Mouse (Mus musculus) G1E (cell line): ENCODE results near the gene Rps8. TPM values are rescaled to one million over a fixed set of nuclear protein-coding genes. Genes with fewer than 3 reads are reported as not detected.

Source experiments
- ATAC-seq: 2 replicates; pipeline ENCODE4 v1.8.0; 2016; ENCODE audit warnings: mild to moderate bottlenecking; ENCODE audit not compliant: insufficient number of reproducible peaks, poor library complexity, low FRiP score, severe bottlenecking; ENCODE audit errors: extremely low read depth
- DNase-seq: peaks from one replicate; pipeline ENCODE4 v3.0.0; 2012; ENCODE audit warnings: low spot score
- H3K27me3 ChIP-seq: 2 replicates; pipeline ENCODE4 v1.6.1; 2012; ENCODE audit warnings: mild to moderate bottlenecking, low read length, inconsistent platforms; ENCODE audit not compliant: insufficient read depth
- H3K36me3 ChIP-seq: replicated peaks from 2 replicates; pipeline ENCODE3; 2012; ENCODE audit warnings: mild to moderate bottlenecking, inconsistent platforms
- H3K4me1 ChIP-seq: 2 replicates; pipeline ENCODE4 v1.6.1; 2012; ENCODE audit warnings: low read depth, low read length, inconsistent platforms, mixed read lengths; ENCODE audit not compliant: insufficient read depth
- H3K4me3 ChIP-seq: 2 replicates; pipeline ENCODE4 v1.5.1; 2012; ENCODE audit warnings: low read depth, mild to moderate bottlenecking, inconsistent platforms, low read length, moderate library complexity, mixed read lengths
- H3K9me3 ChIP-seq: replicated peaks from 2 replicates; pipeline ENCODE4 v1.6.1; 2012; ENCODE audit warnings: inconsistent platforms
- CTCF ChIP-seq: IDR thresholded peaks from 2 replicates; pipeline ENCODE4 v1.5.1; 2012; ENCODE audit warnings: low read depth, low read length, inconsistent platforms, mixed read lengths
- GATA1 ChIP-seq: IDR thresholded peaks from 2 replicates; pipeline ENCODE4 v1.6.1; 2012; ENCODE audit warnings: borderline replicate concordance, low read length, inconsistent platforms, mixed read lengths
- GATA2 ChIP-seq: IDR thresholded peaks from 2 replicates; pipeline ENCODE4 v1.6.1; 2012; ENCODE audit warnings: low read depth, low read length, inconsistent platforms, borderline replicate concordance
- POLR2AphosphoS5 ChIP-seq: IDR thresholded peaks from 2 replicates; pipeline ENCODE4 v1.6.1; 2012; ENCODE audit warnings: low read depth, low read length, inconsistent platforms; ENCODE audit not compliant: insufficient replicate concordance
- TAL1 ChIP-seq: conservative IDR thresholded peaks from 2 replicates; pipeline ENCODE4 v1.6.1; 2012; ENCODE audit warnings: low read depth, low read length, inconsistent platforms, mixed read lengths
- polyA plus RNA-seq: library from polyadenylated mRNA; stranded (reverse); fragments of >175 nt; gene quantifications from 2 replicates; pipeline ENCODE4 v1.2.3, GENCODE M21; 2012
- total RNA-seq, 2 experiments: library from RNA; stranded (forward) in 1 of 2; stranded (reverse) in 1 of 2; fragments of 200-1000 nt in 1 of 2; fragments of >200 nt in 1 of 2; fragmentation: Nextera tagmentation in 1 of 2; gene quantifications; 2 replicates each; pipeline ENCODE4 v1.2.3; 2014 to 2017

Rps8 gene
- total and polyA plus RNA-seq, 3 experiments: 1,736 to 5,494 (median 2,089) TPM

DNA sequence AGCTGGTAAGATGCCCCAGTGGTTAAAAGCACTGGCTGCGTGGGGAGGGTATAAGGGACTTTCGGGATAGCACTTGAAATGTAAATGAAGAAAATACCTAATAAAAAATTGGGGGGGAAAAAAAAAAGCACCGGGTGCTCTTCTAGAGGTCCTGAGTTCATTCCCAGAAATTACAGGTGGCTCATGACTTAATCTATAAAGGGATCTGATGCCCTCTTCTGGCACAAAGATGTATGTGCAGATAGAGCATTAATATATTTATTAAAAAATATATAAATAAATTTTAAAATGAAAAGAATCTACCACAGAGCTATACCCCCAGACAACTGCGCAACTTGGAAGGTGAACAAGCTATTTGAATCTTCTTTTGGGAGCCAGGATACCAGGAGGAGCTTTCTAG lies 15.4 kb downstream of the Rps8 start:
- no peak for TF ChIP-seq CTCF
- TF ChIP-seq TAL1: no peak
- TF ChIP-seq GATA1: no peak
- TF ChIP-seq GATA2: no peak
- TF ChIP-seq POLR2AphosphoS5: no peak
- no peak overlapping the region for H3K4me3 ChIP-seq
- H3K9me3 ChIP-seq: no peaks in the 10 kb centered on the region
- H3K27me3 ChIP-seq: peaks cover 33% of the 10 kb centered on the region
- DNase-seq (no peak), ATAC-seq (no peak)
- H3K36me3 ChIP-seq: no peaks in the 10 kb centered on the region
- H3K4me1 ChIP-seq: peaks cover 37% of the 10 kb centered on the region

DNA sequence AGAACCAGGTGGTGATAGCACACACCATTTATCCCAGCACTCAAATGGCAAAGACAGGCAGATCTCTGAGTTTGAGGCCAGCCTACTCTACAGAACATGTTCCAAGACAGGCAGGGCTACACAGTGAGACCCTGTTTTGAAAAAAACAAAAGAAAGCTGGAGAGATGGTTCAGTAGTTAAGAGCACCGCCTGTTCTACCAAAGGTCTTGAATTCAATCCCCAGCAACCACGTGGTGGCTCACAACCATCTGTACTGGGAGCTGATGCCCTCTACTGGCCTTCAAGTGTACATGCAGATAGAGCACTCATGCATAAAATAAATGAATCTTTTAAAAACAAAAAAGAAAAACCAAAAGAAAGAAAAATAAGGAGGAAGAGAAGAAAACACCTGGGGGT lies 16.8 kb downstream of the Rps8 start:
- ATAC-seq: no peak
- no peaks in the 10 kb centered on the region for H3K36me3 ChIP-seq
- peaks cover 50% of the 10 kb centered on the region for H3K4me1 ChIP-seq
- TF ChIP-seq GATA2 (no peak), CTCF (peak; percentile 72)
- DNase-seq: no peak
- H3K27me3 ChIP-seq: peaks cover 25% of the 10 kb centered on the region
- no peaks in the 10 kb centered on the region for H3K9me3 ChIP-seq
- no peak overlapping the region for H3K4me3 ChIP-seq

DNA sequence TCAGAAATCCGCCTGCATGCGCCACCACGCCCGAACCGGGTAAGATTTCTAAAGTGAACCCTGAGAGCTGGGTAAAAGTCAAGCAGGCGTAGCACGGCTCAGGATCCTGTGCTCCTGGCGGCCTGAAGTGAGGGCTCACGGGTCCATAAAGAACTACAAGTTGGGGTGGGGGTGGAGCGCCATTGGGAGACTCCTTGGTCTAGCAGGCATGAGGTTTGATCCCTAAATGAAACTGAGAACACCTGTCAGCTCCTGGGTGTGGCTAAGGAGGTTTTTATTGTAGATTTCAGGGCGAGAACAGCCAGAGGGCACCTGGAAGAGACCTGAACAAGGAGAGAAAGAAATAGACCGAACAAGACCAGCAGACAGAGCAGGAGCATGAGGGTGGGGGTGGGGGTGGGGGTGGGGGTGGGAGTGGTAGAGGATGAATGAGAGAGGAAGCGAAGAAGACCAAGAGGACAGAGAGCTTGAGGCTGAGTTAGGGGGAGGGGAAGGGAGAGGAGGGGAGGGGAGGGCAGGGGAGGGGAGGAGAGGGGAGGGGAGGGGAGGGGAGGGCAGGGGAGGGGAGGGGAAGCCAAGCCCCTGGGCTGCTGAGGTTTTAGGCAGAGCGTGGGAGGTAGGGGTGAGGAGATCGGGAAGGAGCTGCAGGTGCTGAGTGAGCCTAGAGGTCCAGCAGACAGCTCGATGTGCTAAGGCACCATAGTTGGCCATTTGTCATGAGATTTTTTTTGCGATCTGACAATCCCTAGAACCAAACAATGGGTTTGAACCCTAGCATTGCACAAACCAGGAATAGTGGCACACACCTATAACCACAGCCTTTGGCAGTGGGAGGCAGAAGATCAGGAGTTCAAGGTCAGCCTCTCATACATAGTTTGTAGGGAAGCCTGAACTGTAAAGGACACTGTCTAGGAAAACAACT lies 17.5 kb downstream of the Rps8 start:
- H3K9me3 ChIP-seq: no peaks in the 10 kb centered on the region
- TF ChIP-seq GATA2 (no peak), TAL1 (no peak), GATA1 (no peak), POLR2AphosphoS5 (no peak), CTCF (no peak)
- DNase-seq (no peak), ATAC-seq (no peak)
- H3K4me3 ChIP-seq: peak overlapping the region; percentile 37; the same call in 1 of the 2 replicates
- H3K4me1 ChIP-seq: peaks cover 54% of the 10 kb centered on the region
- peaks cover 18% of the 10 kb centered on the region for H3K27me3 ChIP-seq
- no peaks in the 10 kb centered on the region for H3K36me3 ChIP-seq

DNA sequence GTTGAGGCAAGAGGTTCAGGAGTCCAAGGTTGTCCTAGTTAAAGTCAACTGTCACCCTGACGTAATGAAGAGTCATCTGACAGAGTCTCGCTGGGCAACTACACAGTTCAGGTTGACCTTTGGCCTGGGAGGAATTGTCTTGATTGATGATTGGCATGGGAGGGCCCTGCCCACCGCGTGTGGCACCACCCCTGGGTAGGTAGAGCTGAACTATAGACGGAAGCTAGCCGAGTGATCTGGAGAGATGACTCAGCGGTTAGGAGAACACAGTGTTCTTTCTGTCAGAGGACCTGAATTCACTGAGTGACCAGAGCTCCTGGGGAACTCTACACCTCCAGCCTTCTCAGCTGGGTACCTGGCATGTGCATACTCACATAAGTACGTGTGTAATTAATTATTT lies 20.0 kb downstream of the Rps8 start:
- Histone ChIP-seq H3K4me3 (peak overlapping the region; percentile 7; the same call in 1 of the 2 replicates), H3K4me1 (peaks cover 71% of the 10 kb centered on the region), H3K9me3 (no peaks in the 10 kb centered on the region), H3K27me3 (peaks cover 13% of the 10 kb centered on the region; the same call in 1 of the 2 replicates), H3K36me3 (peaks cover 15% of the 10 kb centered on the region)
- DNase-seq (peak; percentile 66), ATAC-seq (peak; percentile 68)
- TF ChIP-seq TAL1: no peak
- TF ChIP-seq GATA1: no peak
- no peak for TF ChIP-seq GATA2
- no peak for TF ChIP-seq CTCF
- no peak for TF ChIP-seq POLR2AphosphoS5

DNA sequence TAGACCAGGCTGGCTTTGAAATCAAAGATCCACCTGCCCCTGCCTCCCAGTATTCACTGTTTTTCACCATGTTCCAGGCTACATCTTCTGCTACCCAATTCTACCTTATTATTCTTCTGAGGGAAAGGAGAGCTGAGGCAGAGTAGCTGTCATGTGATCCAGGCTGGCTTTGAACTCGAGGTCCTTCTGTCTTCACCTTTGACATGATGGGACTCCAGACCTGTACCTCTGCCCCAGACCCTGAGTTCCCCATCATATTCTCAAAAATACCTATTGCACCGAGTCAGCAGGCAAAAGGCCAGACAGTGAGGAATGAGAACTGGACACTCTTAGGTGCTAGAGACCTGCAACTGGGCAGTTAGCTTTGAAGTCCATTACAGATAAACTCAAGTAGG lies 21.4 kb downstream of the Rps8 start:
- peaks cover 30% of the 10 kb centered on the region for H3K36me3 ChIP-seq
- H3K9me3 ChIP-seq: no peaks in the 10 kb centered on the region
- DNase-seq (no peak), ATAC-seq (no peak)
- H3K4me3 ChIP-seq: no peak overlapping the region; the same call in 1 of the 2 replicates
- TF ChIP-seq TAL1: no peak
- TF ChIP-seq CTCF: no peak
- no peak for TF ChIP-seq GATA2
- no peak for TF ChIP-seq POLR2AphosphoS5
- TF ChIP-seq GATA1: no peak
- peaks cover 71% of the 10 kb centered on the region for H3K4me1 ChIP-seq
- peaks cover 11% of the 10 kb centered on the region; the same call in 1 of the 2 replicates for H3K27me3 ChIP-seq

DNA sequence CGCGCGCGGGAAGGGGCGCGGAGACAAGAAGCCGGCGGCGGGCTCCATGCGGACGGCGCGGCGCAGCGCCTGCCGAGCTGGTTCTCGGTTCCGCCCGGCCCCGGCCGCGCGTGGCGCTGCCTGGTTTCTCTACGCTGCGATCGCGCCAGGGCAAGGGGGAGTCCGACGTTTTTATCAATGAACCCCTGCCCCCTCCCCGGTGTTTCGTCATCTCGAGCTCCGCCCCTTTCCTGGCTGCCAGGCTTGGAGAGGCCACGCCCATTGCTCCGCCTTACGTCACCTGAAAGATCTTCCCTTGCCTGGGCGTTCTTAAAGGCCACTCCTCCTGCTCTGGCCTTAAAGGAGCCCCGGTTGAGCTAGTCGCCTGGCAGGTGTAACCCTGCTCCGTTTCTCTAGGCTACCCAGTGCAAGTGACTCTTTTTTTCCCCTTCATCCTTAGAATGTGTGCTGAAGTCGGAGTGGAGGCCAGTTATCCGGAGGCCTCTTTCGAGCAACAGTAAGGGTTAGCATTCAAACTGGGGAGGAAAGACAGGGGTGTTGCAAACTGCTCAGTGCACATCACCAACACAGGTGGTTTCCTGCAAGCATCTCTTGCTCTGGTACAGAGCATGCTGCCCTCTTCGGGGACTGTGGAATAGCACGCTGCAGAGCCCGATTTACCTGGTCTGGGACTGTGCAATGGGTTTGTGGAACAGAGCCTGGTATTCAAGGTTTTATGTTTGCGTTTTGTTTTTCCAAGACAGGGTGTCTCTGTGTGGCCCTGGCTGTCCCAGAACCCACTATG lies 22.0 kb downstream of the Rps8 start, which contains the start of gene Plk3:
Gene Plk3, minus strand, starts transcription at position 147 of the 784 bp plus-strand sequence.
- no peak for TF ChIP-seq GATA2
- Histone ChIP-seq H3K4me3 (peak within 1 kb of the TSS; percentile 83), H3K36me3 (peaks cover 35% of the 10 kb centered on the region), H3K4me1 (peaks cover 68% of the 10 kb centered on the region), H3K9me3 (no peaks in the 10 kb centered on the region), H3K27me3 (peaks cover 11% of the 10 kb centered on the region; the same call in 1 of the 2 replicates)
- DNase-seq (peak; percentile 93), ATAC-seq (peak; percentile 80)
